Mouse (Mus musculus): ENCODE measurements around the gene Mib2. TPM values are rescaled to one million over a fixed set of nuclear protein-coding genes. Genes with fewer than 3 reads are reported as not detected.

Mib2 gene
- polyA plus RNA-seq (2012; rRNA removed), result 4.8 and 4.9 TPM in 2 replicates
- polyA plus RNA-seq (2014; fragmentation: Nextera tagmentation; extraction: Ambion mirVana), result 1.8 and 1.9 TPM in 2 replicates

DNA sequence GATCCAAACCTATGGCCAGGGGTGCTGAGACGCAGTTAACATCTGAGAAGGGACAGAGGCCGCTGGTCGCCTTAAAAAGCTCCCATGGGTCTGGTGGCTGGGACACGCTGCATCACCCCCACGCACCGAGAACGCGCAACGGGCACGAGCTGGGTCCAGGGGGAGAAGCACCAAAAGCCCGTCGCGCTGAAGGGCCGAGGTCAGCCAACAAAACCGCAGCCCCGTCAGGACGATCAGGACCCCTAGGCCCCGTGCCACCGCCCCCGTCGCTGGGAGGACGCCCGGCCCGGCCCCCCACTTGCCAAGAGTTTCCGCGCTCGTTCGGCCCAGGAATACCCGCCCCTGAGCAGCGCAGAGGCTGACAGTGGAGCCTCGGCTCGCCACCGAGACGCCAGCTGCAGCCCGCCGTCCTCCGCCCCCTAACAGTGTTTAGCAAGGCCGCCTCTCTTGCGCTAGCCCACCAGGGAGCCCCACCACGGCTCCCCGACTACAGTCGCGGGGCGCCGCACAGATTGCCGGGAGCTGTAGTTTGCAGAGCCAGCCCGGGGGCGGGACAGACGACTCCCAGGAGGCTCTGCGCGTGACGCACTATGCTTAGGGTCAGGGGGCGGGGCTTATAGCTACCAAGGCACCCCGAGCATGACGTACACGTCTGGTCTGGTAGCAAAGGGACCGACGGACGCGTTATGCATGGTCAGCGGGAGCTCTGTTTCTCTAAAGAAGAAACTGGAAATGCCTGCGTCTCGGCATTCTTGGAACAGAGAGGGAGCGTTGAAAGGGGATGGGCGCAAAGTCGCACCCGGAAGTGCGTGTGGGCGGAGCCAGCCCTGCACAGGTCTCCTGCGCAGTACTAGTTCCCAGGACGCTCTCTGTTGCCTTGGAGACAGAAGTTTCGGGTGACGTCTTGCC lies at the start of gene Mib2:
Gene Mib2, minus strand, starts transcription at position 510 of the 909 bp plus-strand sequence.
- no peaks in the 10 kb centered on the region for H3K27me3 ChIP-seq (ENCODE audit: control insufficient read depth, insufficient read depth, low read length)
- H3K9me3 ChIP-seq (ENCODE audit: control insufficient read depth, low read length), result no peaks in the 10 kb centered on the region
- peak within 1 kb of the TSS; percentile 87 for H3K4me2 ChIP-seq (ENCODE audit: low read depth)
- peak within 1 kb of the TSS; percentile 87 to 91 for H3K4me3 ChIP-seq (ENCODE audit: insufficient read depth in 1 of 2, low read depth in 2 of 2, low read length in 2 of 2)
- peak within 1 kb of the TSS; percentile 77 for H3K9ac ChIP-seq (replicated peaks)
- ATAC-seq (ENCODE audit: insufficient read depth), result peak; percentile 99
- H3K4me1 ChIP-seq (replicated peaks; ENCODE audit: control insufficient read depth in 2 of 2, insufficient read depth in 2 of 2, low read length in 1 of 2), result peaks cover 3 to 9% of the 10 kb centered on the region in 2 experiments; a peak in 2 of 4 replicates
- no peaks in the 10 kb centered on the region for H3K36me3 ChIP-seq (replicated peaks; ENCODE audit: control insufficient read depth, insufficient read depth, low read depth)
- TF ChIP-seq EP300 (IDR thresholded peaks at IDR 0.05; ENCODE audit: low read depth) (no peak), CTCF (IDR thresholded peaks at IDR 0.05; ENCODE audit: low read depth) (no peak)
- H3K27ac ChIP-seq, result no peak within 1 kb of the TSS
- under 1% methylated on average over 73 of the region's 73 CpGs for WGBS (ENCODE audit: insufficient replicate concordance)
- peak; percentile 92 for DNase-seq (ENCODE audit: low read depth in 3 of 3, low spot score in 3 of 3)

DNA sequence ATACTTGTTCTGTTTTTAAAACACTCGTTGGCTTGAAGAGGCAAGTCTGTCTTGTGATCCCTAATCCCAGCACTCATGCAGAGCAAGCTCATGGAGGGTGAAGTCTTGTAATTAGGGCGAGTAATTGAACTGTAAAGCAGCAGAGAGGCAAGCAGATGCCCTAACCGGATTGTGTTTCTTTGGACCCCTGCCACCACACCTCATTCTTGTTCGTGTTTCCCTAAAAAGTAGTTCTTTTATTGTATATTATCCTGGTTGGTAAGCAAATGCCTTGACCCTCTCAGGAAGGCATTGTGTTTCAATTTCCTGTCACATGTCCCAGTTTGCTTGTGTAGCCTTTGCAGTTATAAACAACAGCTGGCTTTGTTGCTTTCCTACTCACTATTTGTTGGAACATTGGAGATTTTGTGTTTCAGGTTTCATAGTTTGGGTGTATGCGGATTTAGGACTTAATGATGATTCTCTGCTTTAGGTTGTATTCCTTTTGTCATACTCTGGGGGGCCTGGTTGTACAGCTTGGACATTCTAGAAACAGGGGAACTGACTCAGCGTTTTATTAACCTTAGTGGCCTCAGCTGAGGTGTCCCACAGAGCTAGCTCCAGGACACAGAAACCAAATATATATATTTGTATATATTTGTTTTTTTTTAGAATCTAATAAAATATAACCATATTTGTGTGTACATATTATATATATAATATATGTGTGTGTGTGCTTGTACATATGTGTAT lies 41.7 kb upstream of the Mib2 start:
- peaks cover 5 to 8% of the 10 kb centered on the region in 2 experiments for H3K4me1 ChIP-seq (replicated peaks; ENCODE audit: control insufficient read depth in 2 of 2, insufficient read depth in 2 of 2, low read length in 1 of 2)
- DNase-seq (ENCODE audit: low read depth in 3 of 3, low spot score in 3 of 3) (no peak), ATAC-seq (ENCODE audit: insufficient read depth) (no peak)
- H3K9me3 ChIP-seq (ENCODE audit: control insufficient read depth, low read length), result no peaks in the 10 kb centered on the region
- WGBS (ENCODE audit: insufficient replicate concordance), result 32% methylated on average over 6 of the region's 6 CpGs
- no peak for TF ChIP-seq EP300 (IDR thresholded peaks at IDR 0.05; ENCODE audit: low read depth)
- no peak for TF ChIP-seq CTCF (IDR thresholded peaks at IDR 0.05; ENCODE audit: low read depth)
- no peak overlapping the region for H3K4me2 ChIP-seq (ENCODE audit: low read depth)
- H3K4me3 ChIP-seq (ENCODE audit: insufficient read depth in 1 of 2, low read depth in 2 of 2, low read length in 2 of 2), result no peak overlapping the region
- H3K27ac ChIP-seq, result no peak overlapping the region
- peaks cover 5% of the 10 kb centered on the region for H3K36me3 ChIP-seq (replicated peaks; ENCODE audit: control insufficient read depth, insufficient read depth, low read depth)
- H3K9ac ChIP-seq (replicated peaks), result no peak overlapping the region
- H3K27me3 ChIP-seq (ENCODE audit: control insufficient read depth, insufficient read depth, low read length), result no peaks in the 10 kb centered on the region

DNA sequence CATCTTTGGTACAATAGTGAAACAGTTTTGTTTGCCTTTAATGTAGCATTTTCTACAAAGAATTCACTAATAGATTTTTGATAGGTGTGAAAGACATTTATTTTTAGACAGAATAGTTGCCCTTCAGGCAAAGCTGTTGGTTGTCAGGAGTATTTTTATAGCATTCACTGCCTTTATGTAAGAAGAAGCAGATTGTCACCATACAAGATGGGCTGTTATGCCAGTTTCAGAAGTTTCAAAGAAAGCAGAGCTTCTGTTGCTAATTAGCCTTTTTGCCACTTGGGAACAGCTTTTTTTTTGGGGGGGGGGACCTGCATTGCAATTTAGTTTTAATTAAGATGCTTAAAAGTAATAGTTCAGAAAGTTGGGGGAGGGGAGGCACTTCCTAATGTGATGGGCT lies 40.0 kb upstream of the Mib2 start:
- H3K27ac ChIP-seq, result no peak overlapping the region
- H3K4me2 ChIP-seq (ENCODE audit: low read depth), result no peak overlapping the region
- H3K36me3 ChIP-seq (replicated peaks; ENCODE audit: control insufficient read depth, insufficient read depth, low read depth), result no peaks in the 10 kb centered on the region
- no peak for ATAC-seq (ENCODE audit: insufficient read depth)
- peaks cover 5 to 10% of the 10 kb centered on the region in 2 experiments for H3K4me1 ChIP-seq (replicated peaks; ENCODE audit: control insufficient read depth in 2 of 2, insufficient read depth in 2 of 2, low read length in 1 of 2)
- TF ChIP-seq EP300 (IDR thresholded peaks at IDR 0.05; ENCODE audit: low read depth) (no peak), CTCF (IDR thresholded peaks at IDR 0.05; ENCODE audit: low read depth) (no peak)
- no peak for DNase-seq (ENCODE audit: low read depth in 3 of 3, low spot score in 3 of 3)
- no peak overlapping the region for H3K4me3 ChIP-seq (ENCODE audit: insufficient read depth in 1 of 2, low read depth in 2 of 2, low read length in 2 of 2)
- H3K9me3 ChIP-seq (ENCODE audit: control insufficient read depth, low read length), result no peaks in the 10 kb centered on the region
- no peak overlapping the region; the same call in 1 of the 2 replicates for H3K9ac ChIP-seq (replicated peaks)
- H3K27me3 ChIP-seq (ENCODE audit: control insufficient read depth, insufficient read depth, low read length), result no peaks in the 10 kb centered on the region

DNA sequence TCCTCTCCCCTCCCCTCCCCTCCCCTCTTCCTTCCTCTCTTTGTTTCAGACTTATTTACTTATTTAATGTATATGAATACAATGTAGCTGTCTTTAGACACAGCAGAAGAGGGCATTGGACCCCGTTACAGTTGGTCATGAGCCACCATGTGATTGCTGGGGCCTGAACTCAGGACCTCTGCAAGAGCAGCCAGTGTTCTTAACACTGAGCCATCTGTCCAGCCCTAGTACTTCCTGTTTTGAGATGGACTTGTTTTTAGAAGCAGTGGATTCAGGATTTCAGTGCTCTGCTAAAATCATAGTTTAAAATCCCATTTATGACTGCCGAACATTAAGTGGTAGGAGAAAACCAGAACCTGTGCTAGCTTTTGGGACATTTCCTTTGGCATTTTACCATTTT lies 39.6 kb upstream of the Mib2 start:
- H3K9me3 ChIP-seq (ENCODE audit: control insufficient read depth, low read length), result no peaks in the 10 kb centered on the region
- no peak overlapping the region for H3K9ac ChIP-seq (replicated peaks)
- no peak for TF ChIP-seq CTCF (IDR thresholded peaks at IDR 0.05; ENCODE audit: low read depth)
- TF ChIP-seq EP300 (IDR thresholded peaks at IDR 0.05; ENCODE audit: low read depth), result no peak
- DNase-seq (ENCODE audit: low read depth in 3 of 3, low spot score in 3 of 3) (no peak), ATAC-seq (ENCODE audit: insufficient read depth) (no peak)
- H3K27me3 ChIP-seq (ENCODE audit: control insufficient read depth, insufficient read depth, low read length), result no peaks in the 10 kb centered on the region
- no peak overlapping the region for H3K27ac ChIP-seq
- peaks cover 5 to 12% of the 10 kb centered on the region in 2 experiments for H3K4me1 ChIP-seq (replicated peaks; ENCODE audit: control insufficient read depth in 2 of 2, insufficient read depth in 2 of 2, low read length in 1 of 2)
- no peak overlapping the region for H3K4me2 ChIP-seq (ENCODE audit: low read depth)
- 70% methylated on average over 2 of the region's 2 CpGs for WGBS (ENCODE audit: insufficient replicate concordance)
- H3K4me3 ChIP-seq (ENCODE audit: insufficient read depth in 1 of 2, low read depth in 2 of 2, low read length in 2 of 2), result no peak overlapping the region
- H3K36me3 ChIP-seq (replicated peaks; ENCODE audit: control insufficient read depth, insufficient read depth, low read depth), result no peaks in the 10 kb centered on the region

DNA sequence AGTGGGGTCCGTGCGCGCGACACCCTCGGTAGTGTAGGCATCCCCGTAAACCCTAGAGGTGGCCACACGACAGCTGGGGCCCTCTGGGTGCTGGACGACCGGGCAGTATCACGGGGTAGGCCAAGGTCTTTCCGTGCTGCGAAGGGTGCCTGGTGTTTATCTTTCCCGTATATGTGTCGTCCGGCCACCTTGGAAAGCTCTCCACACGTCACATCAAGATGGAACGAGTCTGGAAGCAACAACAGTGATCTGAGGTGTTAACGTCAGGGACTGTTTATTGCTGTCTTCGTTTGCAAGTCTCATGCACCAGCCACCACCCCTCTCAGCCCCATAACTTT lies 36.6 kb upstream of the Mib2 start:
- H3K36me3 ChIP-seq (replicated peaks; ENCODE audit: control insufficient read depth, insufficient read depth, low read depth), result no peaks in the 10 kb centered on the region
- no peaks in the 10 kb centered on the region for H3K9me3 ChIP-seq (ENCODE audit: control insufficient read depth, low read length)
- under 1% methylated on average over 19 of the region's 19 CpGs for WGBS (ENCODE audit: insufficient replicate concordance)
- H3K4me3 ChIP-seq (ENCODE audit: insufficient read depth in 1 of 2, low read depth in 2 of 2, low read length in 2 of 2), result peak overlapping the region; percentile 78 to 80
- peak; percentile 29 to 44 (median 34) for DNase-seq (ENCODE audit: low read depth in 3 of 3, low spot score in 3 of 3)
- TF ChIP-seq CTCF (IDR thresholded peaks at IDR 0.05; ENCODE audit: low read depth) (no peak), EP300 (IDR thresholded peaks at IDR 0.05; ENCODE audit: low read depth) (no peak)
- H3K9ac ChIP-seq (replicated peaks), result peak overlapping the region; percentile 84
- H3K4me1 ChIP-seq (replicated peaks; ENCODE audit: control insufficient read depth in 2 of 2, insufficient read depth in 2 of 2, low read length in 1 of 2), result peaks cover 5 to 13% of the 10 kb centered on the region in 2 experiments
- no peaks in the 10 kb centered on the region for H3K27me3 ChIP-seq (ENCODE audit: control insufficient read depth, insufficient read depth, low read length)
- no peak for ATAC-seq (ENCODE audit: insufficient read depth)
- H3K27ac ChIP-seq, result peak overlapping the region; percentile 87
- H3K4me2 ChIP-seq (ENCODE audit: low read depth), result peak overlapping the region; percentile 73

All from liver, embryonic 14.5 days (tissue).